Mouse (Mus musculus): ENCODE results near the gene Chrnb4.

The Chrnb4 gene

DNA sequence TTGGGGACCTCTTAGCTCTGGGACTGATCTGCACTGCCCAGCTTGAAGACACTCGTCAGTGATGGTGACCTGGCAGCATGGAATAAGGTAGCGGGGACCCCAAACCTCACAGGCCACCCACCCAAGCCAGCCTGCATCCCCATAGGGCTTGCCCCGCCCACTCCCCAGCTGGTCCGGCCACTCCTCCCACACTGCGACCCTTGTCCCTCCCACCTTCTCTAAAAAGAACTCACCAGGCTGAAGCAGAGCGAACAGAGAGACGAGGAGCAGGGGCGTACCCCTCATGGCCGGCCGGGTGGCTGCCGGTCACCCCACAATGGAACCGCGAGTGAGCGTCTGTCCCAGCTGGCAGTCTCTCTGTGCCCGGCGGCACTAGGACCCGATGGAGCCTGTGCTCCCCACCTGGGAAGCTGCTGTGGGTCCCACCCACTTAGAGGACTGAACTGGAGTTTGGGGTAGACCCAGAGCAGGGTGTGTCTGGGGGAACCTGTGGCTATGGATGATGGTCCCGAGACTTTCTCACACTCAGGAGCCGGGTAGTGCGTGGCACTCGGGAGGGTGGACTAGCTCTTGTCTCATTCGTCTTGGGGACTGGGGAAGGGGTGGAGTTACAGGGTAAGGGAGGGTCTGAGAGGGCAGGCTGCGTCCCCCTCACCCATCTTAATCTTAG, at the start of gene Chrnb4:
Chrnb4 (minus strand) TSS at position 569 of the 670 bp plus-strand sequence.
- in situ Hi-C loops (cut with MboI; ENCODE audit: low sequenced_read_pairs), result no loop called here

DNA sequence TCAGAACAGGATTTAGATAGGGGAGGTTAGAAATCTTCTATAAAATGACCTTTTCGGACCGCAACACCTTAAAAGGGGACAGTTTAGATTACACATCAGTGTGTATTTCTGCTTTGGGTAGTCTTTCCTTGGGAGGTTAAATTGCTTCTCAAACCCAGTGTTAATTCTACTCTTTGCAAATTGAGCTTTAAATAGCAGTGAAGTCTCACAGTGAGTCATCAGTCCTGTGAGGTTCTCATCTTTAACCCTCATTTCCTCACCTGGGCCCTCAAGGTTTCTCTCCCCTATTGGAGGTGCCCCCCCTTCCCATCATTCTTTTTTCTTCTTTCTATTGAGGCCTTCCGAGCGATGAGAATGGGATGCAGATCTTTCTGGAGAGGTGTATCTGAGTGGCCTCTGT, 48.3 kb upstream of the Chrnb4 start:
- in situ Hi-C loops (cut with MboI; ENCODE audit: low sequenced_read_pairs), result no loop called here

DNA sequence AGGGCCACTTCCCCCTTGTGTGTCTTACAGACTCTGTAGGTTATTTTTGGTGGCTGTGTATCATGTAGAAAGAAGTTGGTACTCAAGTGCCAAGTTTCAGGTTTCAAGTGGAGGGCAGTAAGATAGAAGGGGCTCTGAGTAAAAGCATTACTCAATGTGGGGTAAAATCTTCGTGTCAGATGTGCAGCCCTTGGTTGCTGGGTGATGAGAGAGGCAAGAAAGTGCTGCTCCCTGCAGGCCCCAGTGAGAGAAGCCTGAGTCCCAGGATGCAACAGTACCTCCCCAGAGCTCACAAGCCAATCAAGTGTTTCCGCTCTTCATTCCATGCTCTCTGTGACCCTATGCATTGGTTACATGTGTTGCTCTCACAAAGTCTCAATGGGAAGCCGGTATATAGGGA, 47.5 kb upstream of the Chrnb4 start:
- in situ Hi-C loops (cut with MboI; ENCODE audit: low sequenced_read_pairs), result no loop called here

DNA sequence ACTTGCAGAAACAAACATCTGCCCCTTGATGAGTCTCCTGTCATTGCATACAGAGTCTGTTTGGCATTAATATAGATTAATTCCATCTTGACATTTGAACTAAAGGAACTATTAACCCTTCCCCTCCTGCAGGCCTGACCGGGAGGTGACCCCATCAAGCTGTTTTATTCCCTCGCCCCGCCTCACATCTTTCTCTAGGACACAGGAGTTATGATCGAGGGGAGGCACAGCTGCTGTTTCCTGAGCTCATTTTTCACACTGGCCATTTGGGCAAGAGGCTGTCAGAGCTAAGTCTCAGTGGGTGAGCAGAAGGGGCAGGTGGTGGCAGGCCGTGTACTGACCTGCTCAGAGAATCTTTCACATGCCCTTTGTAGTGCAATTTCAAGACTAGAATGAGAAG, 41.6 kb upstream of the Chrnb4 start:
- in situ Hi-C loops (cut with MboI; ENCODE audit: low sequenced_read_pairs), result no loop called here

DNA sequence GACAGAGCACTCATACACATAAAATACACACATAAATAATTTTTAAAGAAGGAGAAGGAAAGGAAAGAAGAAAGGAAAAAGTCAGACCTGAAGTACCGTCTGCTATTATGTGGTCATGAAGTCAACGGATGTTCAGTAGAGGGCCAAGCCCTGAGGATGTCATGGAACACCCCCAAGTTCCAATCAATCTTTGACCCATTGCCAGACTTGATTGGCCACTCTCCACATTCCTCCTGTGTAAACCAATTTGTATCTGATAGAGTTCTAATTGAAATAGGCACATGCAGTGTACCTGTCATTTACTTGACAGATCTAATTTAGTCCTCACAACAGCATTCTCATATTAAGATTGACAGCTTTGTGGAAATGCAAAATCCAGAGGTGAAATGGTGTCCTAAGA, 40.6 kb upstream of the Chrnb4 start:
- in situ Hi-C loops (cut with MboI; ENCODE audit: low sequenced_read_pairs), result no loop called here

DNA sequence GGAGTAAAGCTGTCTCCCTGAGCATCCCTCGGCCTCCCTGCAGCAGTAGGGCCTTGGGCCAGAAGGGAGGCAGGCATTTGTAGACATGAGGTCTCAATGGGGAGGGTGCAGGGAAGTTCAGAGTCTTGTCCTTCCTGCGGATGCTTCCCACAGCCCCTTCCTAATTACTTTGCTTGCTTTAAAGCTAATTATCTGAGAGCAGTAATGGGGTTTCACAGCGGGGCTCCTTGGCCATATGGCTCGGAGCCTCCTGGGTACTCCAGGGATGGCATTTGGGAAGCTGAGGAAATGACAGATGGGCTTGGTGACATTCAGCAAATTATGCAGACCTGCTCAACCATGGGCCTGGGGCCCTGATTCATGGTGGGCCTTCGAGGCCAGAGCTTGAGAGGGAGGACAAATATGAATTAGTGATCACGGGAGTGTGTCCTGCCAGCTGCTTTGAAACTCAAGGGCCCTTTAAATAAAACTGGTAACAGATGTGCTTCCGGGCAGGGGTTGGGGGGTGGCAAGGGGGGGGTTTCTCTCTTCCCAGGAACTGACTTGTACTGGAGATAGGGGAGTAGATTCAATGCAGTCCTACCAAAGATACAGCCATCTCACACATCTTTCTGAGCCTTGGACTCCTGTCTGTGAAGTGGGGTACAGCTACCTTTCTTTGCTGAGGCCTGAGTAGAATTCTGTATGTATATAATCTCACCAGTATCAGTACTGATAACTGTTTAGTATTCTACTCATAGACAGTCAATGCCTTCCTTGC, 34.8 kb upstream of the Chrnb4 start:
- in situ Hi-C loops (cut with MboI; ENCODE audit: low sequenced_read_pairs), result no loop called here

DNA sequence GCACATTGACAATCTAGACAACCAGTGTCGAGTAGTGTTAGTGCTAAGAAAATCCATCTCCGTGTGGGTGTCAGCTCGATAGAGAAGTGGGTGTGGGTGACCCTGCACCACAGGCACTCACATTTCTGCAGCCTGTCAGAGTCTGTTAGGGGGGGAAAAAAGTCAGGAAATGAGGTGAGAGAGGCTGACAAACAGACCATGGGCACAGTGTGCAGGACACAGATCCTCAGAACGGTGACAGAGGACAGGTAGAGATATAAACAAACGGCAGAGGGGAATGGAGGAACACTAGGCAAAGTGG, 19.3 kb upstream of the Chrnb4 start:
- in situ Hi-C loops (cut with MboI; ENCODE audit: low sequenced_read_pairs), result no loop called here

DNA sequence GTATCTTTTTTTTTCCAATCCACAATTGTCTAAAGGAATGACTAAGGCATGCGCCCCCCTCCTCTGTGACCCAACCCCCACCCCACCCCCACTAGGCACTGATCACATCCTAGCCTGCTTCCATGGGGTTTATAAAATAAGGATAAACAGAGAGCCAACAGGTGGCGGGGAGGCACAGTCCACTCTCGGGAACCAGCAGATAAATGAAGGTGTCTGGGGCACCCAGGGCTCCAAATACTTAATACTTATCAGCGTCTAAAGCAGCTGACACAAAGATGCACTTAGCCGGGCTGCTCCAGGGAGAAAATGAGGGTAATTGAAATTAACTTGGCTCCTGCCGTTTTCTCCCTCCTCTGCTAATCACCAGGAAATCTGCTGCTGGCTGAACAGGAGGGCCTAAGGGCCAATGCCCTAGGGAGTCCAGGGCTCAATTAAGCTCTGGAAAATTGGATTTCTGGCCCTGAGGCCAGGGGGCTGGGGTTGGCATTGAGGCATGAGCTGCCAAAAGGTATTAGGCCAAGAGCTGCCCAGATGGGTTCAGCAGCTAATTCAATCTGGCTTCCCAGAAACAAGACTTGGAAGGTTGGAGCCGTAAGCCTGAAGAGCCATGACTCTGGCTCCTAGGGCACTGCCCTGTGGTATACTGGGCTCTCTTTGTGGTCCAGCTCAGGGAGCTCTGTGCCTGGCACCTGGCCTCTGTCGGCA, 18.8 kb upstream of the Chrnb4 start:
- in situ Hi-C loops (cut with MboI; ENCODE audit: low sequenced_read_pairs), result no loop called here

DNA sequence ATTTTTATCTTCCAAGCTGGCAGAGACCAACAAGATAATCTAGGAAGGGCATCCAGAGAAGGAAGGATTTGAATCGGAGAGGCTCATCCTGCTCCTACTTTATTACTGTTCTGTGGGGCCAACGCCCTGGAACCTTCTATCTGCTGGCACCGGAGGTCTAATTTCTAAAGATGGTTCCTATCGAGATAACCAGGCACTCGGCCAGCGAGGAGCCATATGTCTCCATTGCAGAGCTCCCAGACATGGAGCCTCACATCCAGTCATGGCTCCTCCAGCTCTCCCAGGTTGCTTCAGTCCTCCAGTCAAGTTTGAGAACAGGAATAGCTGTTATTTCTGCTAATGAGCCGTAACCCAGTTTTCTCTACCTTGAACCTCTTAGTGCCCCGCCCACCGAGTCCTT, 16.7 kb upstream of the Chrnb4 start:
- in situ Hi-C loops (cut with MboI; ENCODE audit: low sequenced_read_pairs), result no loop called here

DNA sequence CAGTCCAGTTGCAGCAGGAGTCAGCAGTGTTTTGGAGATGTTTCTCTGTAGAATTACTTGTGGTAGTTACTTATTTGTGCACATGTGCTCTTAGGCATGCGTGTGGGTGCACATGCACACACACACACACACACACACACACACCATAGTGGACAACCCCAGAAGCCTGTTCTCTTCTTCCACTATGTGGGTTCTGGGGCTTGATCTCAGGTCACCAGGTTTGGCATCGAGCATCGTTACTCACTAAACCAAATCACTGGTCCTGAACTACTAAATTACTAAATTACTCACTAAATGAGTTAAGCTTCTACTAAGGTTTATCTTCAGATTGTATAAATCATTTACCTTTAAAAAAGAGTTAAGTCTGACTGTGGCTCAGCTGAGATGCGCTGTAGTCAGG, 9.5 kb upstream of the Chrnb4 start:
- in situ Hi-C loops (cut with MboI; ENCODE audit: low sequenced_read_pairs), result no loop called here

DNA sequence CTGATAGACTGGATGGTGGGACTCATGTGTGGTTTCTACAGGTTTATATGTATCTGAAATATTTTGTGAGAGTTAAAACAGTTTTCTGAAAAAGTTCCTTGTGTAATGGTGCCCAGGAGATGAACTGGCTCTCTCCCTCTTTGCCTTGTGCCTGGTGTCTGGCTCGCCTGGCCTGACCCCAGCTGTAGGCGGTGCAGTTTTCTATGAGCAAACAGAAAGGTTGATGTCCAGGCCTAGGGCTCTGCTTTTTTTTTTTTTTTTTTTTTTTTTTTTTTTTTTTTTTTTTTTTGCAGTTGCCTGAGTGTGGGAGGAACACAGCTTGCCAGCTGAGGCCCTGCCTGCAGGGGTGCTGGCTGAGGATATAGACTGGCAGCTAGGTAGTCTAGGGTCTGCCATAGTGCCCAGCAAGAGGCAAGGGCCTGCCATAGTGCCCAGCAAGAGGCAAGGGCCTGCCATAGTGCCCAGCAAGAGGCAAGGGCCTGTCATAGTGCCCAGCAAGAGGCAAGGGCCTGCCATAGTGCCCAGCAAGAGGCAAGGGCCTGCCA, 6.9 kb upstream of the Chrnb4 start:
- in situ Hi-C loops (cut with MboI; ENCODE audit: low sequenced_read_pairs), result no loop called here

DNA sequence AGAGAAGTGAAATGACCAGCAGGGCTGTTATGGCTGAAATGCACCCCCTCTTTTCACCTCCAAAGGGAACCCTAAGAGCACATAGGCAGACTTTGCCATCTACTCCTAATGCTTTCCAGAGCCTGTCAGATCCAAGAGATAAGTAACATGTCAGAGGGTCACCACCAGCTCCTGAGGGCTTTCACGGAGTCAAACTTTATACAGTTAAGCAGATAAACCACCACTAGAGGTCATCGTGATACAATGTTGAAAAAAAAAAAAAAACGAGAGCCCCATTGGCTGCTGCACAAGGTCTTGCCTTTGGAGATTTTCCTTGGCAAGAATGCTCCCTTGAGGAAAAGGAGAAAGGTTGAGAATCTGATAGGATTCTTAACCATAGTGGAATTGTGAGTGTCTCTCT, 1.8 kb downstream of the Chrnb4 start:
- in situ Hi-C loops (cut with MboI; ENCODE audit: low sequenced_read_pairs), result no loop called here

DNA sequence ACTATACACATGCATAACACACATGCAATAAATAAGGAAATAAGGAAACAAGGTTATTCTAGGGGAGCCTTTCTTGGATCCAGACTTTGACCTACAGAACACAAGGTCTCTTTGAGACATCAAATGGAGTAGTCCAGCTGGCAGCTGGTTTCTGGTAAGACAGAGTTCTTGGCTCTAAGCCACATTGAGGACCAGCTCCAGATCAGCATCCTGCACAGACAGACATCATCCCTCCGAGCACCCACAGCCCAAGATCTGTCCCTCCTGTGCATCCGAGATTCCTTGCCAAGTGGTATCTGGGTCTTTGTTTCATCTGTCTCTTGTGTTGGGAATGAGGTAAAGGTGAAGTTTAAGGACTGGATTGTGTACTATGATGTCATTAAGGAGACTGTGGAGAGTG, 3.6 kb downstream of the Chrnb4 start:
- in situ Hi-C loops (cut with MboI; ENCODE audit: low sequenced_read_pairs), result no loop called here

DNA sequence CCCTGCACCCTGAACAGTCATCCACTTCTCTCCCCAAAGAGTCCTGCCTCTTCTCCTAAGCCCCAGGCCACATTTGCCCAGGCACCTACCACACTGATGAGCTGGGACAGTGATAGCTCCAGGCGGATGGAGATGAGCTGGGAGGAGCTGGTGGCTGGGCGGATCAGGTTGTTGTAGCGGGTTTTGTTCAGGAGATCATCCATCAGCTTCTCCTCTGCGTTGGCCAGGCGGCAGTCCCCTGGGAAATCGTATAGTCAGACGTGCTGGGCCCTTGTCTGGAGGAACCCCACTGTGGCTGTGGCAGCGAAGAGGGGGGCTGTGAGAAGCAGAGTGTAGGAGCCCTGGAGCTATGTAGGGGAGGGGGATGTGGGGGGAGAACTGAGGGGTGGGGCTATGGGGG, 4.9 kb downstream of the Chrnb4 start:
- in situ Hi-C loops (cut with MboI; ENCODE audit: low sequenced_read_pairs), result no loop called here

DNA sequence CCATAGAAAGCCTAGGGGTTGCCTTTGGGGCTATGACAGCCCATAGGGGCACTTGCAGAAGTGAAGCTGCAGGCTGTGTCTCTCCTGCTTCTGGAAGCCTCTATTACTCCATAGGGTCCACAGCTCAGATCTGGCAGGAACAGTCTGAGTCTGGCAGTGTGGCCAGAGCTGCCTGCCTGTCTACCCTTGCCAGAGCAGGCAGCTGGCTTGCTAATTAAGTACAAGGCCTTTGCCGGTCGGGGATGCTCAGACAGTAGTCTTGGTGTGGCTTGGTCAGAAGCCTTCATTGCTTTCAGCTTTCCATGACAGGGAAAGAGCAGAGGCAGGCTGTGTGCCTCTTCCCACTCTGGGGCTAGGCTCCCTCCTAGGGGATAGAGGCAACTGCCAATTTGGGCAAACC, 7.2 kb downstream of the Chrnb4 start:
- in situ Hi-C loops (cut with MboI; ENCODE audit: low sequenced_read_pairs), result no loop called here

DNA sequence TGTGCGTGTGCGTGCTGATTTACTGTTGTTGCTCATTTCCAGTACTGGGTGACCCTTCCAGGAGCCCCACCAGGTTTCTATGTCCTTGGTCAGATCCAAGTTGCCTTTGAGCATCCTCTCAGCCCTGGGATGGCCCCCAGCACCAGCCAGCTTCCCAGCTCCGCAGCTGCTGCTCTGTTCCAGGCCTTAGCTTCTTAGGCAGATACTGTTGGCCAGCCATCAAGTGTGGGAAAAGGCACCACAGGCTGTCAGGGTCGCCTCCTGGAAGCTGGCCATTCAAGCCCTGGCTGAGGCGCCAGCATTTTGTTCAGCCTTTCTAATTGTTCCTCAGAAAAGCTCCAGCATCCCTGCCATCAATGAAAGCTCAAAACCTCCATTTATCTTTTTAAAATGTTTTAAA, 8.6 kb downstream of the Chrnb4 start:
- in situ Hi-C loops (cut with MboI; ENCODE audit: low sequenced_read_pairs), result no loop called here

DNA sequence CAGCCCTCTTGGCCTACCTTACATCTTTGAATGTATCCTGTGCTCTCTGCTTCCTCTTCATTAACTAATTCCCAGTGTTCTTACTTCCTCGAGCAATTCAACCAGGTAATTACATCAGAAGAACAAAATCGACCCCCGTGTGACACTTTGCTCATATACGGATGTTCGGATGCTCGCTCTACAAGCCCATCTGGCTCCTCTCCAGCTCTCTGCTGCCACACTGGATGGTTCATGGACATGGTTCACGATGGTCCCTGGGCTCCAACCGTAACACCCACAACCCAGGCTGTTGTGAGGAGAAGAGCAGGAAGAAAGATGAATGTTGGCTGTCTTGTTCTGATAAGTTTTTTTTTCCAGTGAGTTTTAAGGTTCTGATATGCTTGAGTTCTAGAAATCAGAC, 9.6 kb downstream of the Chrnb4 start:
- in situ Hi-C loops (cut with MboI; ENCODE audit: low sequenced_read_pairs), result no loop called here

DNA sequence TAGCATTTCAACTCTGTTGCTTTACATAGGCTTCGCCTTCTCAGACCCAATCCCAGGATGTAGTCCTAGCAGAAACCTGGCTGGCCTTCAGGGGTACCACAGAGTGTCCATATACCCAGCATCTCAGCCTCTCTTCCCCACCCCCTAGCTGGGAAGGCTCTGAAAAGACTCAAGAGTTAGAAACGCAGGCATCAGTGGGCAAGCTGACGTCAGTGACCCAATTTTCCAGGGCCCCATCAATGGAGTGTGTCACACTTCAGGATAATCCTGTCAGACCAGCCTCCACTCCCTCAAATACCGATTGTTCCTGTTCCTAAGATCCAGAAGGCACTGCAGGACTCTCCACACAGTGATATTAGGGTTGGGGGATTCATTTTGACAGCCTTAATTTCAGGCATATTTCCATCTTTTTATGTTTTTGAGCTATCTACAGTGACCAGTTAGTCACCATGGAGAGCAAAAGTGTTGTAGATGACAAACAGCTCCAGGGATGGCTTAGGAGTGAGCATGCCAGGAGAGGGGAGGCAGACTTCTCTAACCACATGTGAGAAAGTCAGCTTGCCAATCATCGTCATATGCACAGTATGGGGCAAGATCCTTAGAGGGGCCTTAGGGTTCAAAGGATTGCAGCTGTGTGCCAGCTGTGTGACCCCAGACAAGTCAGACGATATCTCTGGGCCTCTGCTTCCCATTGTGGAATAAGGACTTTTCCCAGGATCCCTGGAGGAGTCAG, 17.0 kb downstream of the Chrnb4 start:
- in situ Hi-C loops (cut with MboI; ENCODE audit: low sequenced_read_pairs), result no loop called here

DNA sequence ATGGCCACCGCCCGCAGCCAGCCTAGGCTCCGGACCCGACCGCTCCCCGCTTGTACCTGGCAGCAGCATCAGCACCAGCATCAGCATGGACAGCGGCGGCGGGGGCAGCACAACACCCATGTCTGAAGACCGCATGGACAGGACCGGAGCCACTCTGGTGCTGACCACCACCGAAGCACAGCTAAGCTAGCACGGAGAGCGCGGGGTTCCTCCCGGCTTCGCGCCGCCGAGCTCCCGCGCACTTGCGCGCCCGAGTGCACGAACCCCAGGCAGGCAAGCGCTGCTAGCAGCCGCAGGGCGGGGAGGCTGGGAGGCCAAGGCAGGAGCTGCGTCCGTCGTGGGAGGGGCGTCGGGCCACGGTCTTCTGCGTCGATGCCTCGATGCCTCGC, 22.3 kb downstream of the Chrnb4 start, which contains the start of gene Chrna3:
Chrna3 (minus strand) TSS at position 288 of the 389 bp plus-strand sequence.
- in situ Hi-C loops (cut with MboI; ENCODE audit: low sequenced_read_pairs), result loop anchor here (10.0 kb wide), 1 partner anchor 79 kb away; no protein-coding TSS in a partner anchor

DNA sequence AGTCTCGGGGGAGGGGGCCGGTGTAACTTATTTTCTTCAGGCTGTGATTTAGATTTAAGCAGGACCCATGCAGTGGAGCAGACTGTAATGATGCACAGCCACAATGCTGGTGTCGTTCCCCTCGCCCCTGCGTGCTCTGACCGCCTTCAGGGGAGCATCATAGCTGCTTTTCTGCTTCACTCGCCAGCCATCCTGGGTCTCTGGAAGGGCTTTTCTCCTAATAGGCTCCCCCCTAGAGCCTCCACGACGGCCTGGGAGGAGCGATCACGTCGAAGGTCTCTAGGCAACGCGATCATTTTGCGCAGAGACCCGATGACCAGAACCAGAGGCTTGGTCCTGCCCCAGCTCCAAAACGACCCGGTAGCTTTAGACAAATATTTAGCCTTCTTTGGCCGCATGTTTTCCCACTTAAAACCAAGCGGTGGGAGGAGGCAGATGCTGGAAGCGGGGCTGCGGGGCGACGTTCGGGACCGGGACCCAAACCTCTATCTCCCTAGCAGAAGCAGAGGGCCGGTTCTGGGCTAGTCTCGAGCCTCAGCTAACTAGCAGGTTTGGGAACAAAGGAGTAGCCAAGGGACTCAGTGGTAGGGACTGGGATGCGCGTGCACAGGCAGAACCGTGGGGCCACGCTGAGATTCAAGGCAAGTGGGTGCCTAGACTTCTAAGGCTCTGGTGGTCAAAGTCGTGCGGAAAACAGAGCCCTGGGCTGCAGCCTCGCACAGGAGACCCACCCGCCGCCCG, 22.9 kb downstream of the Chrnb4 start:
- in situ Hi-C loops (cut with MboI; ENCODE audit: low sequenced_read_pairs), result loop anchor here (10.0 kb wide), 1 partner anchor 79 kb away; no protein-coding TSS in a partner anchor

All from CH12F3 (cell line).